Mouse (Mus musculus) liver, embryonic 12.5 days (tissue): ENCODE data around the gene Tmem47. TPM values are rescaled to one million over a fixed set of nuclear protein-coding genes. Genes with fewer than 3 reads are reported as not detected.

Experiments used
- ATAC-seq: fragments of 200-750 bp; cut with Nextera tagmentation; 2 replicates; pipeline ENCODE4 v1.8.0; 2017; ENCODE audit warnings: moderate number of reproducible peaks, mild to moderate bottlenecking, moderate library complexity
- H3K27ac ChIP-seq: fragments of 300-500 bp; sonication (generic); 2 replicates; pipeline ENCODE4 v1.5.1; 2016; ENCODE audit warnings: mild to moderate bottlenecking
- H3K27me3 ChIP-seq: fragments of 300-500 bp; sonication (generic); replicated peaks from 2 replicates; pipeline ENCODE4 v1.6.1; 2016; ENCODE audit warnings: mild to moderate bottlenecking, moderate library complexity
- H3K36me3 ChIP-seq: fragments of 300-500 bp; sonication (generic); 2 replicates; pipeline ENCODE4 v1.6.1; 2016; ENCODE audit warnings: mild to moderate bottlenecking, moderate library complexity
- H3K4me1 ChIP-seq: fragments of 300-500 bp; sonication (generic); 2 replicates; pipeline ENCODE4 v1.6.1; 2016
- H3K4me2 ChIP-seq: fragments of 300-500 bp; sonication (generic); 2 replicates; pipeline ENCODE4 v1.6.1; 2016; ENCODE audit warnings: mild to moderate bottlenecking, moderate library complexity
- H3K4me3 ChIP-seq: fragments of 300-500 bp; sonication (generic); 2 replicates; pipeline ENCODE4 v1.5.1; 2016; ENCODE audit warnings: mild to moderate bottlenecking, moderate library complexity
- H3K9ac ChIP-seq: fragments of 300-500 bp; sonication (generic); 2 replicates; pipeline ENCODE4 v1.6.1; 2016; ENCODE audit warnings: mild to moderate bottlenecking, moderate library complexity
- H3K9me3 ChIP-seq: fragments of 300-500 bp; sonication (generic); replicated peaks from 2 replicates; pipeline ENCODE4 v1.6.1; 2016; ENCODE audit warnings: mild to moderate bottlenecking, moderate library complexity
- WGBS: fragments of 180-500 bp; shearing (Covaris S2); methylation state at CpG from one replicate; pipeline ENCODE4 v1.1.7; 2016; ENCODE audit not compliant: insufficient replicate concordance; 5-methylcytosine and 5-hydroxymethylcytosine counted together
- polyA plus RNA-seq: library from polyadenylated mRNA; unstranded; fragments of >200 nt; fragmentation: Nextera tagmentation; extraction: Ambion mirVana; gene quantifications from 2 replicates; pipeline ENCODE4 v1.2.1, GENCODE M21; 2016

Tmem47 gene
- polyA plus RNA-seq: 3.7 and 6.0 TPM in 2 replicates

DNA sequence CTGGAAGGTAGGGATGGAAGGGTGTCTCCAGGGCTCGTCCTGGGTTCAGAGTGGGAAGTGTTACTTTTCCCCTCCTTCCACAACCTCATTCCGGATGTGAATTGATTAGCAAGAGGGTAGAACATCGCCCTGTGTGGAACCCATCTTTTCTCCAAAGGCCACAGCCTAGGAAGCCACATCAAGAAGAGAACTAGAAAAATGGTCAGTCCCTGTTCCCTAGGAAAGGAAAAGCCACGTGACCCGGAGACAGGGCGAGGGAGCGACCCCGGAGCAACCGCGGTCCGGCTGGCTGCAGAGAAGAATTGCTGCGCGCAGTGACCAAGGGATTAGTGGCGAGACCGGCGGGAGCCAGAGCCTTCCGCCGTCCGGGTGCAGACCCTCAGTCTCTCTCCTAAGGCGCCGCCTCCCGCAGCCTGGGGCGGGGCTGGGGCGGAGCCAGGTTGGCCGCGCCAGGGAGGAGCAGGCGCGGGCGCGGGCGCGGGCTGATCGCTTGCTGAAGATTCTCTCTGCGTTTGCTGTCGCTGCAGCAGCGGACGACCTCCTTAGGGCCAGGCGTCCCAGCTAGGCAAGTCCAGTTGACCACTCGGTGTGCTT lies at the start of gene Tmem47:
TSS of gene Tmem47 (plus strand) at position 489 of the 594 bp plus-strand sequence.
- Histone ChIP-seq H3K4me2 (peak within 1 kb of the TSS; percentile 66), H3K27me3 (peaks cover 16% of the 10 kb centered on the region), H3K36me3 (no peaks in the 10 kb centered on the region), H3K9ac (0 out of 2 replicates have a peak within 1 kb of the TSS, but pooled peaks have one; percentile 7), H3K9me3 (no peaks in the 10 kb centered on the region), H3K4me1 (no peaks in the 10 kb centered on the region; the same call in 1 of the 2 replicates), H3K27ac (0 out of 2 replicates have a peak within 1 kb of the TSS, but pooled peaks have one; percentile 36), H3K4me3 (peak within 1 kb of the TSS; percentile 51)
- peak; percentile 80 for ATAC-seq
- under 1% methylated on average over 23 of the region's 39 CpGs for WGBS

DNA sequence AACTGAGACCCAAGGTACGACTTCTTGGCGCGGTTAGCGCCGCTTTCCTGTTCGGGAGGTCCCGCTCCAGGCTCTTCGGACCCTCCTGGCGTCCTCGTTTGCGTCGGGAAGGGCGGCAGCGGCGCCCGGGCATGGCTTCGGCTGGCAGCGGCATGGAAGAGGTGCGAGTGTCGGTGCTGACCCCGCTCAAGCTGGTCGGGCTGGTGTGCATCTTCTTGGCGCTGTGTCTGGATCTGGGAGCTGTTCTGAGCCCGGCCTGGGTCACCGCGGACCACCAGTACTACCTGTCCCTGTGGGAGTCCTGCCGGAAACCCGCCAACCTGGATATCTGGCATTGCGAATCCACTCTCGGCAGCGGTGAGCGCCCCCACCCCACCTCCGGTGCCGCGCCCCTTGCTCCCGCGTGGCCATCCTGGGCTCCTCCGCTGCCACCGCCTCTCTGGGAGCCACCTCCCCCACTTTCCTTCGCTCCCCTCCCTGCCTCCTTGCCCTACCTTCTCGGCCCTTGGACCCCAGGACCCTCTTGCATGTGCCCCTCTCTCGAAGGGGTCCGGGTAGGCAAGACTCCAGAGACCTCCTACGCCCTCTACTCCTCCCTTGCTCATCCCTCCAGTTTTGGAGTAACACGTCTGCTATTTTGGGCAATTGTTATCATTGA lies 435 bp downstream of the Tmem47 start:
- H3K9ac ChIP-seq: 0 out of 2 replicates have a peak overlapping the region, but pooled peaks have one; percentile 7
- H3K27ac ChIP-seq: 0 out of 2 replicates have a peak overlapping the region, but pooled peaks have one; percentile 36
- no peak; the same call in 1 of the 2 replicates for ATAC-seq

DNA sequence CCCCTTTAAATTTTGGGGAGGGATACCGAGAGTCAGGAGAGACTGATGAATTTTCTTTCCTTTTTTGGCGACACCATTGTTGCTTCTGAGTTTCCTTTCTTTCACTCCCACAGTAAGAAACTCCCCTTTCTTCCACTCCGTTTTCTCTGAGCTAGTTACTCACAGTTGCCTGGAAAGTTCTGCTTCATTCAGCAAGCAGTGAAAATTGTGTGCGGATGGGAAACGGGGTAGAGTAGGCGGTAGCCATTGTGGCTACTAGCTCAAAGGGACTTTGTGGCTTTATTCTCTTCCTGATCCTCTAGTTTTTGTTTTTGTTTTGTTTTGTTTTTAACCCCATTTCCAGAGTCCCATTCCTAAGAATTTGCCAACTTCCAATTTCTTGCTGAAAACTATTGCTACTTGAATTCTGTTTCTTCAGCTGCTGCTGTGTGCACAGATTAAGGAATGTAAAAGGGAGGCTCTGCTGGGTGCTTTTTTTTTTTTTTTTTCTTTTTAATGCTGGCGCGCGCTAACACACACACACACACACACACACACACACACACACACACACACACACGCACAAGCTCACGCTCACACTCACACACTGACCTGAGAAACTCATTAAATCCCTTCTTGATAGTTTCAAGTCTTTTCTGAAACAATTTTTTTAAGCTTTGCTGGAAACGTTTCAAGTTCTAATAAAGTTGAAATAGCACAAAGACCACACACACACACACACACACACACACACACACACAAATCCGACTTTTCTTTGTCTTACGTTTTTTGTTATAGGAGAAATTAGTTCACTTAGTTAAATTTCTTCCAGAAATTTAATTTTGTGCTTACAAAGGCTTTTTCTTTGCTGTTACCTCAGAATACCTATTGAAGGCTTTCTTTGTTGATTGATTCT lies 1.5 kb downstream of the Tmem47 start:
- no peak for ATAC-seq
- Histone ChIP-seq H3K4me2 (peak overlapping the region; percentile 66), H3K27ac (no peak overlapping the region), H3K4me3 (peak overlapping the region; percentile 51), H3K9ac (no peak overlapping the region), H3K9me3 (no peaks in the 10 kb centered on the region), H3K4me1 (no peaks in the 10 kb centered on the region; the same call in 1 of the 2 replicates), H3K27me3 (peaks cover 16% of the 10 kb centered on the region), H3K36me3 (no peaks in the 10 kb centered on the region)
- 5% methylated on average over 11 of the region's 14 CpGs for WGBS

More for the DNA sequence above, 435 bp downstream of the Tmem47 start:
- peak overlapping the region; percentile 66 for H3K4me2 ChIP-seq
- no peaks in the 10 kb centered on the region for H3K36me3 ChIP-seq
- H3K4me3 ChIP-seq: peak overlapping the region; percentile 51
- no peaks in the 10 kb centered on the region for H3K9me3 ChIP-seq
- WGBS: 3% methylated on average over 28 of the region's 45 CpGs
- peaks cover 16% of the 10 kb centered on the region for H3K27me3 ChIP-seq
- H3K4me1 ChIP-seq: no peaks in the 10 kb centered on the region; the same call in 1 of the 2 replicates

DNA sequence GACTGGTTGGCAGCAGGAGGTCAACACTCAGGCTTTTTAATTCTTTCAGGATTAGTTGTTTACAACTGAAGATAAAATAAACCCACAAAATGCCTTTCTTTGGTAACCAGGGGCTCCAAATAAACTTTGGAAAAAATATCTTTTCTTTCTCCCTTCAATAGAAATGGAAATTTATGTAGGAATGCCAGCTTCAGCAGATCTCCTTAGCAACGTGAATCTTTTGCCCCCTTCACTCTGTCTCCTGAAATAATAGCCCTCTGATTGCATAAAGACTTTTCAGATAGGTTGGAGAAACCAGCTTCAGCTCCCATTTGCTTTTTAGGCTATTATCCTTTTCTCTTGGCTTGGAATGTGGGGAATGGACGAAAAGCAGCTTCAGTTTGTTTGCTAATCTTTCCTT lies 2.2 kb downstream of the Tmem47 start:
- no peak overlapping the region for H3K4me3 ChIP-seq
- 26% methylated on average over 2 of the region's 2 CpGs for WGBS
- H3K27ac ChIP-seq: no peak overlapping the region

DNA sequence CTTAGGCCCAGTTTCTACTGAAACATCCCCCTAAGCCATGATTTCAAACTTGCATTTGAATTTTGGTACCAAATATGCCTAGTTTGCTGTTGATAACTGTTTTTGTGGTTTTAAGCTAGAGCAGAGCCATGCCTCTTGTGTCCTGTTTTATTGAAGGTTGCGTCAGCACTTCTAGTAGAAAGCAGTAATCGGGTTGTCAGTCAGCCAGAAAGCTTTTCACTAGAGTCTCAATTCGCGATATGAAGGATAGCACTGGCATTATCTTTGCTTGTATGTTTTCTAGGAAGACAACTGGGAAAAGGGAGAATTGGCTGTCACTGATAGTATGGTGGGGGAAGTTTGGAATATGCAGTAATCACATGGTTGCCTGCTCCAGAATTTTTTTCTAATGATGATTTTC lies 3.3 kb downstream of the Tmem47 start:
- Histone ChIP-seq H3K9ac (no peak overlapping the region), H3K4me1 (no peaks in the 10 kb centered on the region; the same call in 1 of the 2 replicates), H3K4me3 (no peak overlapping the region), H3K27ac (no peak overlapping the region), H3K9me3 (no peaks in the 10 kb centered on the region), H3K4me2 (no peak overlapping the region), H3K36me3 (no peaks in the 10 kb centered on the region), H3K27me3 (peaks cover 16% of the 10 kb centered on the region)
- 53% methylated on average over 4 of the region's 4 CpGs for WGBS
- no peak for ATAC-seq

More for the DNA sequence above, 2.2 kb downstream of the Tmem47 start:
- H3K4me1 ChIP-seq: no peaks in the 10 kb centered on the region; the same call in 1 of the 2 replicates
- no peaks in the 10 kb centered on the region for H3K36me3 ChIP-seq
- H3K27me3 ChIP-seq: peaks cover 16% of the 10 kb centered on the region
- 0 out of 2 replicates have a peak overlapping the region, but pooled peaks have one; percentile 3 for H3K4me2 ChIP-seq
- H3K9ac ChIP-seq: no peak overlapping the region
- ATAC-seq: no peak
- no peaks in the 10 kb centered on the region for H3K9me3 ChIP-seq

DNA sequence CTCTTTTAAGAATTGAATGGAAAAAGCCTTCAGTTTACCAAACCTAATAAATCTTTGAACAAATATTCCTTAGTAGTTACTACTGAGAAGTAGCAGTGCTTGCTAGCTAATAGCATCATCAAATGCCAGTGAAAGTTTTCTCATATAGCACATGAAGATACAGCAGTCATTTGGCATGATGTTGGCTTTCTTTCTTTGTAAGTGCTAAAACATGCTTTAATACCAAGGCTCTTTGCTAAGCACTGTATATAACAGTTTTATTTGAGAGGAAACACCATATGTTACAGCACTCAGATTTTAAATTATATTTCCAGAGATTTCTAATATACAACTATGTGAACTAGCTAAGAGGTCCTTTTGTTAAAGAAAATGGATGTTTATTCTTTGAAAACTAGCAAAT lies 8.0 kb downstream of the Tmem47 start:
- no peaks in the 10 kb centered on the region for H3K4me1 ChIP-seq
- H3K9ac ChIP-seq: no peak overlapping the region
- no peak overlapping the region for H3K27ac ChIP-seq
- H3K4me2 ChIP-seq: no peak overlapping the region
- H3K27me3 ChIP-seq: no peaks in the 10 kb centered on the region
- no peak overlapping the region for H3K4me3 ChIP-seq
- no peak for ATAC-seq
- no peaks in the 10 kb centered on the region for H3K36me3 ChIP-seq
- no peaks in the 10 kb centered on the region for H3K9me3 ChIP-seq

DNA sequence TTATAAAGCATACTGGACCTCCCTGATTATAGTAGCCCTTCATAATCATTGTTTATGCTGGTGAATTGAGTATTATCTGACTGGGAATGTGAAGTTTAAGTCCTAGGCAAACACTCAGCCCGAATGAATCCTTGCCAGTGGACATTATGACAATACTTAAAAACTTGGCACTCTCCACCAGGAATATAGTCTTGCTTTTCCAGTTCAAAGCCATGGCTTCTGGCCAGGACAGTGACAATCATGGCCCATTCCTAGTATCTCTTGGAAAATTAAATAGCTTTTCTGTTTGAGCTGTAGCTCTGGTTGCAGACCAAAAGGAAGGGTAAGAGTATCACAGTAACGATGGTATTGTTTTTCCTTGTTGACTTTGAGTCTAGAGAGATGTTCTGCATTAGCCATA lies 10.5 kb downstream of the Tmem47 start:
- H3K9ac ChIP-seq: no peak overlapping the region

DNA sequence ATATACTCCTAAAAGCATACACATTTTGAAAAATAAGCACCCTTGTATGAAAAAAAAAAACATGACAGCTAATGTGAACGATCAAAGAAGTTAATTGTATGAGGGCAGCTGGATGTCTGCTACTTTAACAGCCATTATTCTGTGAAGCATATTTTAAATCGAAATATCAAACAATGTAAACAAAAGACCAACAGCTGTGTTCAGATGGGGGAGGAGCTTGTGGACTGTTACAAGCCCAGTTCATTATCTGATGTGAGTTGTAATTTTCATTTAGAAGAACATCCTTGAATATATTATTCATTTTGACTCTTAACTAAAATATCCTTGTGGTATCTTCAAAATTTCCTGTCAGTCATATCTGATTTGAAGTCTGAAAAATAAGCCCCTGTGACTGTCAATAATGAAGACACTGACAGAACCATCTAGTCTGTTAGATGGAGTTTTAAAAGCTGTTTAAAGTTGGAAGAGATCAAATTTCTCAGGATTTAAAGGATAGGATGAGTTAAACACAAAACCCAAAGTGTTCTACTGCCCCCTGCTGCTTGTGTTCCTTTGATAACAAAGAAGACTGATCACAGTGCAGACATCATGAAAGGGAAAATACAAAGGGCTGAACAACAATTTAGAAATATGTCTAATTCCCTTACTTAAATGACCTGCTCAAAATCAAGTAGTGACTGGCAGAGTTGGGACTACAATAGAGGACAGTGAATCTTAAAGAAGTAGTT lies 14.7 kb downstream of the Tmem47 start:
- Histone ChIP-seq H3K27me3 (no peaks in the 10 kb centered on the region), H3K4me1 (no peaks in the 10 kb centered on the region), H3K9me3 (no peaks in the 10 kb centered on the region), H3K27ac (no peak overlapping the region), H3K36me3 (no peaks in the 10 kb centered on the region), H3K9ac (no peak overlapping the region), H3K4me3 (no peak overlapping the region), H3K4me2 (no peak overlapping the region)
- no peak for ATAC-seq
- 77% methylated on average over 2 of the region's 2 CpGs for WGBS

More for the DNA sequence above, 10.5 kb downstream of the Tmem47 start:
- no peaks in the 10 kb centered on the region for H3K9me3 ChIP-seq
- no peak overlapping the region for H3K27ac ChIP-seq
- no peak overlapping the region for H3K4me2 ChIP-seq
- no peaks in the 10 kb centered on the region for H3K27me3 ChIP-seq
- H3K4me1 ChIP-seq: no peaks in the 10 kb centered on the region
- no peak for ATAC-seq
- 54% methylated on average over 2 of the region's 2 CpGs for WGBS
- no peaks in the 10 kb centered on the region for H3K36me3 ChIP-seq
- H3K4me3 ChIP-seq: no peak overlapping the region

DNA sequence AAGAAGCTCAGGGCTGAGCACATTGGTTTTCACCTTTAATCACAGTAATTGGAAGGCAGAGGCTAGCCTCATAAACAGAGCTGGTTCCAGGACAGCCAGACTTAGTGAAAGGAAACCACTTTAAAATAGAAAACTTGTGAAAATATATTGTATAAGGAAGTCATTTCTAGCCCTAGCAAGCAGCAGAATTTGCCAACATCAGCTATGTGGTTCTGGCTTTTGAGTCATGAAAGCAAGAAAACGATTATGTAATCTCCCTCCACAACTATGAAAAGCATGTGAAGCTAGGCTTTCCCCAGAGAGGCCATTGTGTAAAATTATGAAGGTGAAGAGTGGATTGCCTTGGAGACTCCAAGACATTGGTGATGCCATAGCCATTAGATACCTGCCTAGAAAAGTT lies 76.9 kb downstream of the Tmem47 start:
- Histone ChIP-seq H3K4me1 (no peaks in the 10 kb centered on the region), H3K9me3 (no peaks in the 10 kb centered on the region), H3K27ac (no peak overlapping the region), H3K36me3 (no peaks in the 10 kb centered on the region), H3K9ac (no peak overlapping the region), H3K27me3 (no peaks in the 10 kb centered on the region), H3K4me3 (no peak overlapping the region), H3K4me2 (no peak overlapping the region)
- WGBS: 29% methylated on average over 1 of the region's 1 CpGs
- ATAC-seq: no peak
